Mouse (Mus musculus): Measurements from ENCODE around the gene Clec16a. TPM values are rescaled to one million over a fixed set of nuclear protein-coding genes. Genes with fewer than 3 reads are reported as not detected.

Gene Clec16a
- polyA plus RNA-seq, 1 experiment from 2014 or later: 32.3 TPM

GRCm38 (mm10) chr16:10732421-10732820, 187.3 kb downstream of the Clec16a start:
- H3K27ac ChIP-seq (replicated peaks; ENCODE audit: low read depth, low read length): no peak overlapping the region
- H3K27me3 ChIP-seq (ENCODE audit: control insufficient read depth, insufficient read depth, low read length): no peaks in the 10 kb centered on the region
- WGBS: 81% methylated on average over 5 of the region's 5 CpGs
- no peak overlapping the region for H3K4me3 ChIP-seq (ENCODE audit: low read depth, low read length)
- DNase-seq (ENCODE audit: low spot score) (no peak), ATAC-seq (ENCODE audit: insufficient number of reproducible peaks, low FRiP score, low TSS enrichment, low read depth) (no peak)
- no peaks in the 10 kb centered on the region for H3K4me1 ChIP-seq (ENCODE audit: control insufficient read depth, insufficient read depth, low read length)
- no peak overlapping the region for H3K9ac ChIP-seq (ENCODE audit: low read length)
- no peaks in the 10 kb centered on the region for H3K36me3 ChIP-seq (ENCODE audit: control insufficient read depth, insufficient read depth, low read length)
- no peaks in the 10 kb centered on the region for H3K9me3 ChIP-seq (ENCODE audit: control insufficient read depth, low read length)
- no peak overlapping the region for H3K4me2 ChIP-seq (ENCODE audit: low read depth, severe bottlenecking)

- no peaks in the 10 kb centered on the region for H3K27me3 ChIP-seq (ENCODE audit: control insufficient read depth, insufficient read depth, low read length)
- H3K9me3 ChIP-seq (ENCODE audit: control insufficient read depth, low read length): no peaks in the 10 kb centered on the region
- H3K4me3 ChIP-seq (ENCODE audit: low read depth, low read length): no peak overlapping the region
- ATAC-seq (ENCODE audit: insufficient number of reproducible peaks, low FRiP score, low TSS enrichment, low read depth) (no peak), DNase-seq (ENCODE audit: low spot score) (no peak)
- H3K4me1 ChIP-seq (ENCODE audit: control insufficient read depth, insufficient read depth, low read length): no peaks in the 10 kb centered on the region
- no peak overlapping the region for H3K27ac ChIP-seq (replicated peaks; ENCODE audit: low read depth, low read length)
- H3K36me3 ChIP-seq (ENCODE audit: control insufficient read depth, insufficient read depth, low read length): no peaks in the 10 kb centered on the region
- WGBS: 91% methylated on average over 2 of the region's 2 CpGs
- no peak overlapping the region for H3K9ac ChIP-seq (ENCODE audit: low read length)
- H3K4me2 ChIP-seq (ENCODE audit: low read depth, severe bottlenecking): no peak overlapping the region
Measured at GRCm38 (mm10) chr16:10735781-10736180, 190.6 kb downstream of the Clec16a start.

GRCm38 (mm10) chr16:10736364-10736763, 191.2 kb downstream of the Clec16a start:
- no peak overlapping the region for H3K27ac ChIP-seq (replicated peaks; ENCODE audit: low read depth, low read length)
- no peaks in the 10 kb centered on the region for H3K36me3 ChIP-seq (ENCODE audit: control insufficient read depth, insufficient read depth, low read length)
- no peak overlapping the region for H3K9ac ChIP-seq (ENCODE audit: low read length)
- no peak for ATAC-seq (ENCODE audit: insufficient number of reproducible peaks, low FRiP score, low TSS enrichment, low read depth)
- no peaks in the 10 kb centered on the region for H3K27me3 ChIP-seq (ENCODE audit: control insufficient read depth, insufficient read depth, low read length)
- DNase-seq (ENCODE audit: low spot score): no peak
- H3K4me2 ChIP-seq (ENCODE audit: low read depth, severe bottlenecking): no peak overlapping the region
- H3K9me3 ChIP-seq (ENCODE audit: control insufficient read depth, low read length): no peaks in the 10 kb centered on the region
- 73% methylated on average over 10 of the region's 10 CpGs for whole genome bisulfite sequencing
- H3K4me1 ChIP-seq (ENCODE audit: control insufficient read depth, insufficient read depth, low read length): no peaks in the 10 kb centered on the region
- no peak overlapping the region for H3K4me3 ChIP-seq (ENCODE audit: low read depth, low read length)

- WGBS: 45% methylated on average over 2 of the region's 2 CpGs
- Histone ChIP-seq H3K9me3 (ENCODE audit: control insufficient read depth, low read length) (no peaks in the 10 kb centered on the region), H3K4me2 (ENCODE audit: low read depth, severe bottlenecking) (no peak overlapping the region), H3K36me3 (ENCODE audit: control insufficient read depth, insufficient read depth, low read length) (no peaks in the 10 kb centered on the region), H3K27me3 (ENCODE audit: control insufficient read depth, insufficient read depth, low read length) (no peaks in the 10 kb centered on the region), H3K4me1 (ENCODE audit: control insufficient read depth, insufficient read depth, low read length) (no peaks in the 10 kb centered on the region), H3K4me3 (ENCODE audit: low read depth, low read length) (no peak overlapping the region), H3K27ac (replicated peaks; ENCODE audit: low read depth, low read length) (no peak overlapping the region), H3K9ac (ENCODE audit: low read length) (no peak overlapping the region)
- ATAC-seq (ENCODE audit: insufficient number of reproducible peaks, low FRiP score, low TSS enrichment, low read depth) (no peak), DNase-seq (ENCODE audit: low spot score) (no peak)
Measured at GRCm38 (mm10) chr16:10737571-10737970, 192.4 kb downstream of the Clec16a start.

- DNase-seq (ENCODE audit: low spot score) (no peak), ATAC-seq (ENCODE audit: insufficient number of reproducible peaks, low FRiP score, low TSS enrichment, low read depth) (no peak)
- 95% methylated on average over 3 of the region's 3 CpGs for WGBS
- H3K9ac ChIP-seq (ENCODE audit: low read length): no peak overlapping the region
- no peaks in the 10 kb centered on the region for H3K27me3 ChIP-seq (ENCODE audit: control insufficient read depth, insufficient read depth, low read length)
- H3K36me3 ChIP-seq (ENCODE audit: control insufficient read depth, insufficient read depth, low read length): no peaks in the 10 kb centered on the region
- H3K9me3 ChIP-seq (ENCODE audit: control insufficient read depth, low read length): no peaks in the 10 kb centered on the region
- H3K27ac ChIP-seq (replicated peaks; ENCODE audit: low read depth, low read length): no peak overlapping the region
- H3K4me1 ChIP-seq (ENCODE audit: control insufficient read depth, insufficient read depth, low read length): no peaks in the 10 kb centered on the region
- H3K4me3 ChIP-seq (ENCODE audit: low read depth, low read length): no peak overlapping the region
- no peak overlapping the region for H3K4me2 ChIP-seq (ENCODE audit: low read depth, severe bottlenecking)
Measured at GRCm38 (mm10) chr16:10738866-10739265, 193.7 kb downstream of the Clec16a start.

- H3K9ac ChIP-seq (ENCODE audit: low read length): no peak overlapping the region
- H3K4me1 ChIP-seq (ENCODE audit: control insufficient read depth, insufficient read depth, low read length): peaks cover 8% of the 10 kb centered on the region; the same call in 1 of the 2 replicates
- H3K27ac ChIP-seq (replicated peaks; ENCODE audit: low read depth, low read length): no peak overlapping the region
- no peaks in the 10 kb centered on the region for H3K9me3 ChIP-seq (ENCODE audit: control insufficient read depth, low read length)
- DNase-seq (ENCODE audit: low spot score) (no peak), ATAC-seq (ENCODE audit: insufficient number of reproducible peaks, low FRiP score, low TSS enrichment, low read depth) (no peak)
- no peak overlapping the region for H3K4me3 ChIP-seq (ENCODE audit: low read depth, low read length)
- WGBS: 65% methylated on average over 9 of the region's 9 CpGs
- no peaks in the 10 kb centered on the region for H3K27me3 ChIP-seq (ENCODE audit: control insufficient read depth, insufficient read depth, low read length)
- H3K4me2 ChIP-seq (ENCODE audit: low read depth, severe bottlenecking): no peak overlapping the region
- H3K36me3 ChIP-seq (ENCODE audit: control insufficient read depth, insufficient read depth, low read length): no peaks in the 10 kb centered on the region
Measured at GRCm38 (mm10) chr16:10739854-10740398, 194.8 kb downstream of the Clec16a start.

- H3K36me3 ChIP-seq (ENCODE audit: control insufficient read depth, insufficient read depth, low read length): no peaks in the 10 kb centered on the region
- H3K4me1 ChIP-seq (ENCODE audit: control insufficient read depth, insufficient read depth, low read length): peaks cover 9% of the 10 kb centered on the region; the same call in 1 of the 2 replicates
- DNase-seq (ENCODE audit: low spot score) (no peak), ATAC-seq (ENCODE audit: insufficient number of reproducible peaks, low FRiP score, low TSS enrichment, low read depth) (no peak)
- H3K27ac ChIP-seq (replicated peaks; ENCODE audit: low read depth, low read length): no peak overlapping the region
- H3K9ac ChIP-seq (ENCODE audit: low read length): no peak overlapping the region
- no peaks in the 10 kb centered on the region for H3K27me3 ChIP-seq (ENCODE audit: control insufficient read depth, insufficient read depth, low read length)
- WGBS: 90% methylated on average over 2 of the region's 2 CpGs
- H3K9me3 ChIP-seq (ENCODE audit: control insufficient read depth, low read length): no peaks in the 10 kb centered on the region
- H3K4me2 ChIP-seq (ENCODE audit: low read depth, severe bottlenecking): no peak overlapping the region
- no peak overlapping the region for H3K4me3 ChIP-seq (ENCODE audit: low read depth, low read length)
Measured at GRCm38 (mm10) chr16:10741082-10741481, 195.9 kb downstream of the Clec16a start.

- 67% methylated on average over 7 of the region's 7 CpGs for WGBS
- peaks cover 7% of the 10 kb centered on the region; the same call in 1 of the 2 replicates for H3K4me1 ChIP-seq (ENCODE audit: control insufficient read depth, insufficient read depth, low read length)
- DNase-seq (ENCODE audit: low spot score) (no peak), ATAC-seq (ENCODE audit: insufficient number of reproducible peaks, low FRiP score, low TSS enrichment, low read depth) (no peak)
- H3K4me2 ChIP-seq (ENCODE audit: low read depth, severe bottlenecking): no peak overlapping the region
- H3K27me3 ChIP-seq (ENCODE audit: control insufficient read depth, insufficient read depth, low read length): no peaks in the 10 kb centered on the region
- H3K27ac ChIP-seq (replicated peaks; ENCODE audit: low read depth, low read length): no peak overlapping the region
- no peak overlapping the region for H3K4me3 ChIP-seq (ENCODE audit: low read depth, low read length)
- H3K9ac ChIP-seq (ENCODE audit: low read length): no peak overlapping the region
- H3K9me3 ChIP-seq (ENCODE audit: control insufficient read depth, low read length): no peaks in the 10 kb centered on the region
- no peaks in the 10 kb centered on the region for H3K36me3 ChIP-seq (ENCODE audit: control insufficient read depth, insufficient read depth, low read length)
Measured at GRCm38 (mm10) chr16:10749226-10749625, 204.1 kb downstream of the Clec16a start.

- no peak overlapping the region for H3K27ac ChIP-seq (replicated peaks; ENCODE audit: low read depth, low read length)
- H3K4me2 ChIP-seq (ENCODE audit: low read depth, severe bottlenecking): no peak overlapping the region
- no peak for DNase-seq (ENCODE audit: low spot score)
- WGBS: 66% methylated on average over 7 of the region's 7 CpGs
- H3K4me3 ChIP-seq (ENCODE audit: low read depth, low read length): no peak overlapping the region
- H3K4me1 ChIP-seq (ENCODE audit: control insufficient read depth, insufficient read depth, low read length): 0 out of 2 replicates have a peak, but pooled peaks cover 2% of the 10 kb centered on the region
- H3K9me3 ChIP-seq (ENCODE audit: control insufficient read depth, low read length): no peaks in the 10 kb centered on the region
- ATAC-seq (ENCODE audit: insufficient number of reproducible peaks, low FRiP score, low TSS enrichment, low read depth): no peak
- no peak overlapping the region for H3K9ac ChIP-seq (ENCODE audit: low read length)
- no peaks in the 10 kb centered on the region for H3K36me3 ChIP-seq (ENCODE audit: control insufficient read depth, insufficient read depth, low read length)
- no peaks in the 10 kb centered on the region for H3K27me3 ChIP-seq (ENCODE audit: control insufficient read depth, insufficient read depth, low read length)
Measured at GRCm38 (mm10) chr16:10749824-10750223, 204.7 kb downstream of the Clec16a start.
